Mouse (Mus musculus) left cerebral cortex, adult 11 months (tissue): ENCODE measurements around the gene Rdh11.
A peak's percentile ranks its signal among the peaks of the same experiment; 100 is the strongest.

Experiments used
- DNase-seq: peaks from one replicate; pipeline ENCODE4 v3.0.0; 2022; ENCODE audit warnings: low spot score

The Rdh11 gene

DNA sequence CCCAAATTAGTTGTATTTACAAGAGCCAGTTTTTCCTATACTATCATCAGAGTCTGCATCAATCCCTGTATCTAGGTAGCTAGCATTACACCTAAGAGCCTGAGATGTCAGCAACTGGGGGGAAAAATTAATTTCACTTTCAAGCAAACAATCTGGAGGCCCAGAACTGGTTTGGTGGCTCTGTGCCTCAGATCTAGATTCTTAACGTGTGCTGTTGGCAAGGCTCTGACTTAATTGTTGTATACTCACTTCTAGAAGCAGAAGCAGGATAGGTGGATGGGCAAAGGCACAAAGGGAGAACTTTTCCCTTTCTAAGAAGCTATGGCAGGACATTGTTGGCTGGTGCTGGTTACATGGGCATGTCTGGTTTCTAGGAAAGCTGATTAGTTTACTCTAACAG lies 52.7 kb downstream of the Rdh11 start:
- no peak for DNase-seq

DNA sequence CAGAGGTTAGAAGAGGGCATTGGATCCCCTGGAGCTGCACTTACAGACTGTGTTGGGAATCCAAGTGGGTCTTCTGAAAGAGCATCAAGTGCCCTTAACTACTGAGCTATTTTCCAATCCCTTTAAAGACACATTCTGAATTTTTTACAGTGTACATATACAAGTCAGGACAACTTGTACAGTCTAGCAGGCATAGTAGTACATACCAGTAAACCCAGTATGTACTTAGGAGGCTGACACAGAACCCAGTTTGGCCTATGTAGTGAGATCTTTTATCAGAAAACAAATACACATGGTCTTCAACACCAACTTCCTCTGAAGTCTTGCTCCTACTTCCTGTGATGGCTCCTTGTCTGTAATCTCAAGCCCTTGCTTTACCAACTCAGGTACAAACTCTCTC lies 53.1 kb downstream of the Rdh11 start:
- DNase-seq = no peak

DNA sequence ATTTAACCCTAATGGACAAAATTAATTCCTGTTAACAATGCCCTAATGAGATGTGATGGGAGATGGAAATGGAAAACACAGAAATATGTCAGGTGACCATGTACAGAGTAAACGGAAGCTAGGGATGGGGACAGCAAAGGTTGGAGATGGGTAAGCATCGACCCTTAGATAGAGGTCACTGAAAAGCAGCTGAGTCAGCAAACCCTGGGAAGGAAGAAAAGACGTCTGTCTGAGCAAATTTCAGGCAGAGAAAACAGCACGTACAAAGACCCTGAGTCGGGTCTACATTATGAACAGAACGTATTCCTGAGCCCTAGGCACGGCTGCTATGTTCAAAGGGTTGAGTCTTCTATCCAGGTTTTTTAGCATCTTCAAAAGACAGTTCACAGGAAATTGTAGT lies 55.1 kb downstream of the Rdh11 start:
- DNase-seq = no peak

DNA sequence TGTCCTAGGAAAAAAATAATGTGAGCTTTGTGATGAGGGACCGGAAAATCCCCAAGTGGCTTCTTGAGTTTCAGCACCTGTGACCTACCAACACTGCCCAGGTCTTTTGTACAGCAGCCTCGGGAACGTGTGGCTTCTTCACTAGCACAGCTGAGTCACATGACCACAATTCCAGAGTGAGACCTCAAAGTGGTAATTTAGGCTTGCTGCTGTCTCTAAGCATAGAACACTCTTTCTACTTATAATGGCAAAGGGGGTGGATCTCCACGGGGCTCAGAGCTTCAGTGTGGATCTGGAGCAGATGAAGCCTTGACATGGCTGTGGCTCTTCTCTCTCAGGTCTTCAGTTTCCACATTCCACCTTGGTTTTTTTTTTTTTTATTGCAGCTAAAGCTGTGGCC lies 57.0 kb downstream of the Rdh11 start:
- peak; percentile 19 for DNase-seq

DNA sequence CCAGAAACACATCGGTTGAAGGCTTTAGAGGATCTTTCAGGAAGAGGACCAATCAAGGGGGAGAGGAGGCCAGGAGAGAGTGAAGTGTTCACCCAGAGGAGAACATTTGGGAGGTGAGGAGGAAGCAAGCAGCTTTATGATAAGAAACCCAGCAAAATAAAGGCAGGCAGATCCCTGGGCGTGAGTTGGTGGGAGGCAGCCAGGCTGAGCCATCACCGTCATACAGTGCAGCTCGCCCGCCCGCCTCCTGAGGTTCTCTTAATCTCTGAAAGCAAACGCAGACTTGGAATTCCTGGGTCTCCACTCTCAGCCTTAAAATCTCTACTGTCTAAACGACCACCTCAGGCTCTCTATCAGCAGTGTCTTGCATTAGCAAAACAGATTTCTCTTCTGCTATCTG lies 57.4 kb downstream of the Rdh11 start:
- DNase-seq = no peak

DNA sequence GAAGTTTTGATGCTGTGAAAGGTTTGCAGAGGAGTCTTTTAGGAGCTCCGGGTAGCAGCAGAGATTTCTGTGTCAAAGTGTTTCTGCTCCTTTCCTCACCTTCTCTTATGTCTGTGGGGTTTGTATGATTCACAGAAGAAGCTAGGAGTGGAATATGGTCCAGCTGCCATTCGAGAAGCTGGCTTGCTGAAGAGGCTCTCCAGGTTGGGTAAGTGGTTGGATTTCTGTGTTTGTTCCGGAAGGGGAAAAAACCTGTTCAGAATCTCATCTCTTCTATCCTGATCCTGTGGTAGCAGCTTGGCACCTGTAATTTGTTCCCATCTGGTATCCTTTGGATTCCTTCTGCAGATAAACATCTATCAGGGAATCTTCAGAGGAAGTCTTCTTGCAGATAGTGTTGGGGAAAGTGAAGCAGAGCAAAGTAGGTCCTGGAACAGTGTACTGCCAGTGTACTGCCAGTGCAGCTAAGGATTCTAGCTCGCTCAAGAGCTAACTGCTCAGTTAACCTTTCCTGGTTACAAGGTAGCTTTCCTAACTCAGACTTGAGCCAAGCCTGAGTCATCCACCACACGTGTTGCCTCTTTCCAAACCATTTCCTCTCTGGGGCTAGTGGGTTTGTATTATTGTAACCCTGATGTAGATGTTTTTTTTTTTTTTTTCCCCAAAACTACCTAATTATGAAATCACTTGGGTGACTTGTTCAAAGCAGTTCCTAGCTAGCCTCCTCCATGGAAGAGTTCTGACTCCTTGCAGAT lies 60.2 kb downstream of the Rdh11 start:
- no peak for DNase-seq

DNA sequence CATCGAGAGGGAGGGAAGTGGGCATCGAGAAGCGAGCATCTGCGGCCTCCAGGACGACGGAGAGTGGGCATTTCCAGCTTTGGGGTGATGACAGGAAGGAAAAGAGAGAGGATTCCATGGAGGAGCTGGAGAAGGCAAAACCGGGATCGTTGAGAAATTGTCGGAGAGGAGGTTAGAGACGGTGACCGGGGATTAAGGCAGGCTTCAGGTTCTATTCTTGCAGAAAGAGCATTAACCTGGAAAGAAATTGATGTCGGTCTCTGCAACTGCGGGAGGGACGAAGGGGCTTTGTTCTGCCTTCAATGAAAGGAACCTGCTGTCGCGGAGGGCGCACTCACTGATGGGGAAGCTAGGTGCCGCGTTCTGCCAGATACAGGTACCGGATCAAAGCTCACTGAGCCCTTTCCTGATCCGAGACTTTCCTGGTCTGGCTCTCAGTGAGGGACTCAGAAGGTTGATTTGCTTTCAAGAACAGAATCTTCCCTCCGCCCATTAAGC lies 60.9 kb downstream of the Rdh11 start:
- DNase-seq = no peak

DNA sequence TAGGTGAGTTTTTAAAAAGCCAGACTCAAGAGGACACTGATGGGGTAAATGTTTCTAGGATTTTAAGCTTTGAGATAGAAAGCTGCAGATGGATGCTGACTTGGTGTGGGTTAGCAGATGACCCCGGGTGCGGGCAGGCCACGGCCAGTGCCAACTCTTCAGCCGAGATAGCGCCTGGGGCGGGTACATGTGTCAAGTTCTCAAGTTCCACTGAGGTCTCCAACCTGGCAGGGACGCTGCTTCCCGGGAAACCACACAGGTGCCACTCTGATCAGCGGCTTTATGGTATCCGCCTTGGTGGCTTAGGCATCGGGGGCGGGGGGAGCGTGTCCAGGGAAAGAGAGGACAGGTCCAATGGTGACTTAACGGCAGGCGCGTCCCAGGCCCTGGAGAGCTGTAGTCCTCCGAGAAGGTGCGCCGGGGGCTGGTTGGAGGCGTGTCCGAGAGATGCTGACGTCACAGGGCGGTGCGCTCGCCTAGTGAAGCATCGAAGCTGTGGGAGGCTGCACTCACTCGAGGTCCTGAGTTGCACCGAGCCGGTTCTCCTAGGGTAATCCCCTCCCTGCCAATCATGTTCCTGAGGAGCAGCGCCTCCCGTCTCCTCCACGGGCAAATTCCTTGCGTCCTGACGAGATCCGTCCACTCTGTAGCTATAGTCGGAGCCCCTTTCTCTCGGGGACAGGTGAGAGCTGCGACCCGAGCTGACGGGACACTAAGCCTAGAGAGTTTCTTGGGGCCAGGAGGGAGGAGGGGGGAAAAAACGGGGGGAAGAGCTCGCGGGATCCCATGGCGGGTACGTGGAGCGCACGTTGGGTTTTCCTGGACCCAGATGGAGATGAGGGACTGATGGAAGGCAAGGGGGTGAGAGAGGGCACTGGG lies 61.6 kb downstream of the Rdh11 start, which contains the start of gene Arg2:
Gene Arg2, plus strand, starts transcription at position 479 of the 879 bp plus-strand sequence.
- peak; percentile 58 for DNase-seq
